Mouse (Mus musculus) heart, postnatal 0 days (tissue): ENCODE measurements around the gene Nhsl2.

Experiments
- CTCF ChIP-seq: IDR thresholded peaks from 2 replicates; pipeline ENCODE4 v1.5.1; 2016; ENCODE audit warnings: antibody characterized with exemption, control low read depth, low read depth
- EP300 ChIP-seq: IDR thresholded peaks from 2 replicates; pipeline ENCODE4 v1.6.1; 2016; ENCODE audit warnings: antibody characterized with exemption, low read depth

GRCm38 (mm10) chrX:102031851-102032250, 182.7 kb downstream of the Nhsl2 start:
- TF ChIP-seq CTCF (no peak), EP300 (no peak)
